Comparison of ENCODE assay signal across 9 mouse cellular contexts in genomic region chr6:100032701-100033100, GRCm38 (mm10).
DNase-seq lines count a peak whose midpoint lies in the region; ATAC-seq lines count a peak whose summit lies in the region.
"Had no signal": no experiment of that assay in that cellular context is flagged by ENCODE, and none has a peak within 500 bp of the region (broad histone marks: within the 10 kb centered on the region; RNA-seq: fewer than 3 reads in every experiment).

No protein-coding gene starts in this region.

- DNase-seq in kidney, postnatal 36 days: peak; percentile 13 to 60
- DNase-seq in kidney, postnatal 4 days: no peak
- peak; percentile 93 for DNase-seq in cerebellum, adult 9-11 months
- peak; percentile 29 to 45 for DNase-seq in layer of hippocampus, postnatal 14 days (ENCODE audit: low spot score in 2 of 2)
- peak; percentile 24 for DNase-seq in telencephalon, adult 2 months (ENCODE audit: low read depth, low spot score)
- DNase-seq in lung, postnatal 25 days (ENCODE audit: low spot score): no peak
- DNase-seq: gastrocnemius, adult 2 months; lung, postnatal 4 days had no signal

- no peak for ATAC-seq in granulocyte monocyte progenitor cell, adult 5-6 weeks (replicated peaks; ENCODE audit: poor library complexity, severe bottlenecking)

Comparison
In these comparisons a context has a peak if more than half of its experiments do, and no peak if none do; other contexts are left out.
1. DNase-seq: peak in kidney, postnatal 36 days (2 of 2), cerebellum, adult 9-11 months (single experiment), layer of hippocampus, postnatal 14 days (2 of 2) and telencephalon, adult 2 months (single experiment); none in kidney, postnatal 4 days (0 of 2) and lung, postnatal 25 days (single experiment).